Mouse (Mus musculus): ENCODE data around the gene 1700001J03Rik. TPM values are rescaled to one million over a fixed set of nuclear protein-coding genes. Genes with fewer than 3 reads are reported as not detected.

1700001J03Rik gene
- polyA plus RNA-seq, 1 experiment from 2014 or later = not detected

- Histone ChIP-seq H3K27me3 (ENCODE audit: control insufficient read depth, insufficient read depth, low read length) (no peaks in the 10 kb centered on the region), H3K4me2 (ENCODE audit: low read depth, low read length) (no peak overlapping the region), H3K9ac (ENCODE audit: low read length) (no peak overlapping the region), H3K36me3 (ENCODE audit: control insufficient read depth, insufficient read depth) (0 out of 2 replicates have a peak, but pooled peaks cover 4% of the 10 kb centered on the region), H3K4me3 (ENCODE audit: low read length) (no peak overlapping the region), H3K4me1 (ENCODE audit: control insufficient read depth, insufficient read depth, low read length) (peaks cover 6% of the 10 kb centered on the region), H3K9me3 (replicated peaks; ENCODE audit: control insufficient read depth, low read length) (no peaks in the 10 kb centered on the region), H3K27ac (ENCODE audit: low read length) (no peak overlapping the region)
- WGBS = 79% methylated on average over 5 of the region's 5 CpGs
- ATAC-seq (replicated peaks; ENCODE audit: extremely low read depth, insufficient read depth, low FRiP score) = no peak
These were observed 38.7 kb upstream of the 1700001J03Rik start for GRCm38 (mm10) chr5:146223786-146224185.

GRCm38 (mm10) chr5:146221722-146222121, 36.6 kb upstream of the 1700001J03Rik start:
- peak overlapping the region; percentile 81 for H3K4me2 ChIP-seq (ENCODE audit: low read depth, low read length)
- 33% methylated on average over 6 of the region's 6 CpGs for WGBS

DNA sequence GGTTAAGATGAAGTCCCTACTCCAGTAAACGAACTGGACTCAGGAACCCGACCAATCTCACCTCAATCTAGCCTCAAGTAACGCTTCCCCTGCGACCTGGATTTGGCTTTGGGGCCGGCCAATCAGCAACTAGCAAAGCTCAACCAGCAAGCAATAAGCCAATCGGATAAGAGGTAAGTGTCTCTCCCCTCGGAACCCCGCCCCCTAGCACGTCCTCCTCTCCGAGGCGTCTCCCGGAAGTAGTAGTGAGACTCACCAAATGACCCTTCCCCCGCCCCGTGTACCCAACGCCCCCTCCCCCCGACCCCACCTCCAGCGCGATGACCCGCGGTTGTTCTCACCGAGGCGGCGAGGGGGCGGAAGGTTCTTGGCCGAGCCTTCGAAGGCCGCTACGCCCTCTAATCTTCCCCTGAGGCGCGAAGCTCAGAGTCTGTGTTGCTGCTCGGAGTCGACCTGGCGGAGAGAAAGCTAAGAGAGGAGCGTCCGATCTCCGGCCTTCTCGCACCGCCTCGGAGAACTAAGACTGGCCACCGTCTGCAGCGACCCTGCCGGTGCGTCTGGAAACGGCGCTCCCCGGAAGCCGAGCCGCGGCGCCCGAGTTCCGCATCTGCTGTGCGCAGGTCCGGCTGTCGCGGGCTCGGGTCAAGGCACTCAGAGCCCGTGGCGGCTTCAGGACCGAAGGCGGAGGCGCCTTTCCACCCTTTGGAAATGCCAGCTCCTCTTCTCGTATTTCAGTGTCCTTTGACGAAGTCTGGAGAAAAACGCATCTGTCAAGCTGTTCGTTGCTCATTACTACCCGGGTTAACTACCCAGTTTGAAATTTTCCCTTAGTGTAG, 36.0 kb upstream of the 1700001J03Rik start, which contains the start of gene Rnf6:
Rnf6 (minus strand) TSS at position 677 of the 836 bp plus-strand sequence.
- Histone ChIP-seq H3K4me3 (ENCODE audit: low read length) (peak within 1 kb of the TSS; percentile 72), H3K36me3 (ENCODE audit: control insufficient read depth, insufficient read depth) (peaks cover 17% of the 10 kb centered on the region; the same call in 1 of the 2 replicates), H3K4me2 (ENCODE audit: low read depth, low read length) (peak within 1 kb of the TSS; percentile 86), H3K27me3 (ENCODE audit: control insufficient read depth, insufficient read depth, low read length) (no peaks in the 10 kb centered on the region), H3K9me3 (replicated peaks; ENCODE audit: control insufficient read depth, low read length) (no peaks in the 10 kb centered on the region), H3K9ac (ENCODE audit: low read length) (peak within 1 kb of the TSS; percentile 87), H3K27ac (ENCODE audit: low read length) (peak within 1 kb of the TSS; percentile 98), H3K4me1 (ENCODE audit: control insufficient read depth, insufficient read depth, low read length) (peaks cover 6% of the 10 kb centered on the region)
- under 1% methylated on average over 64 of the region's 67 CpGs for WGBS
- ATAC-seq (replicated peaks; ENCODE audit: extremely low read depth, insufficient read depth, low FRiP score) = peak; percentile 100

More at GRCm38 (mm10) chr5:146221722-146222121, 36.6 kb upstream of the 1700001J03Rik start:
- peak overlapping the region; percentile 98 for H3K27ac ChIP-seq (ENCODE audit: low read length)
- H3K9ac ChIP-seq (ENCODE audit: low read length) = peak overlapping the region; percentile 87
- peaks cover 17% of the 10 kb centered on the region; the same call in 1 of the 2 replicates for H3K36me3 ChIP-seq (ENCODE audit: control insufficient read depth, insufficient read depth)
- H3K9me3 ChIP-seq (replicated peaks; ENCODE audit: control insufficient read depth, low read length) = no peaks in the 10 kb centered on the region
- H3K27me3 ChIP-seq (ENCODE audit: control insufficient read depth, insufficient read depth, low read length) = no peaks in the 10 kb centered on the region
- no peak for ATAC-seq (replicated peaks; ENCODE audit: extremely low read depth, insufficient read depth, low FRiP score)
- H3K4me1 ChIP-seq (ENCODE audit: control insufficient read depth, insufficient read depth, low read length) = peaks cover 6% of the 10 kb centered on the region
- H3K4me3 ChIP-seq (ENCODE audit: low read length) = peak overlapping the region; percentile 72

- Histone ChIP-seq H3K4me3 (ENCODE audit: low read length) (peak overlapping the region; percentile 72), H3K27ac (ENCODE audit: low read length) (peak overlapping the region; percentile 57), H3K36me3 (ENCODE audit: control insufficient read depth, insufficient read depth) (peaks cover 22% of the 10 kb centered on the region), H3K4me2 (ENCODE audit: low read depth, low read length) (peak overlapping the region; percentile 86), H3K9ac (ENCODE audit: low read length) (peak overlapping the region; percentile 66), H3K9me3 (replicated peaks; ENCODE audit: control insufficient read depth, low read length) (no peaks in the 10 kb centered on the region), H3K4me1 (ENCODE audit: control insufficient read depth, insufficient read depth, low read length) (peaks cover 6% of the 10 kb centered on the region), H3K27me3 (ENCODE audit: control insufficient read depth, insufficient read depth, low read length) (no peaks in the 10 kb centered on the region)
- 4% methylated on average over 13 of the region's 13 CpGs for WGBS
- ATAC-seq (replicated peaks; ENCODE audit: extremely low read depth, insufficient read depth, low FRiP score) = peak; percentile 29; the same call in 1 of the 2 replicates
These were observed 35.4 kb upstream of the 1700001J03Rik start for GRCm38 (mm10) chr5:146220501-146220878.

DNA sequence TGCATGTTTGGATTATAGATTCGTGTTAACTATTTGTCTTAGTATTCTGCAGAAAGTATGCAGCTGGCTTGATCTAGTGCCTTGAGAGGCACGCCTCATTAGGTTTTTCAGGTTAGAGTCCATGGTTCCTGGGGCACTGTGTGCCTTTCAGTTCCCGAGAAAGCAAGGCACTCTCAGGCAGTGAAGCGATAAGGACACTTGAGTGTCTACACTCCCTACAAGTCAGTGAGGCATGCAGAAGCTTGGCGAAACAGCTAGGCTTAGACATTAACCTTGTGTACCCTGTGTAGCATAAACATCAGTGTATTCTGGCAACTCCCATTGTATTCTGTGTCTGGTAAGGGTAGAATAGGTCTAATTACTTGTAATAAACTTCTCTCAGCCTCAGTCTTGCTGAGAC, 20.4 kb upstream of the 1700001J03Rik start:
- H3K9ac ChIP-seq (ENCODE audit: low read length) = no peak overlapping the region
- H3K27me3 ChIP-seq (ENCODE audit: control insufficient read depth, insufficient read depth, low read length) = no peaks in the 10 kb centered on the region
- H3K27ac ChIP-seq (ENCODE audit: low read length) = no peak overlapping the region
- H3K4me3 ChIP-seq (ENCODE audit: low read length) = no peak overlapping the region
- no peak overlapping the region for H3K4me2 ChIP-seq (ENCODE audit: low read depth, low read length)
- 84% methylated on average over 5 of the region's 5 CpGs for WGBS
- no peaks in the 10 kb centered on the region for H3K4me1 ChIP-seq (ENCODE audit: control insufficient read depth, insufficient read depth, low read length)
- peaks cover 75% of the 10 kb centered on the region for H3K36me3 ChIP-seq (ENCODE audit: control insufficient read depth, insufficient read depth)
- ATAC-seq (replicated peaks; ENCODE audit: extremely low read depth, insufficient read depth, low FRiP score) = no peak
- H3K9me3 ChIP-seq (replicated peaks; ENCODE audit: control insufficient read depth, low read length) = no peaks in the 10 kb centered on the region

DNA sequence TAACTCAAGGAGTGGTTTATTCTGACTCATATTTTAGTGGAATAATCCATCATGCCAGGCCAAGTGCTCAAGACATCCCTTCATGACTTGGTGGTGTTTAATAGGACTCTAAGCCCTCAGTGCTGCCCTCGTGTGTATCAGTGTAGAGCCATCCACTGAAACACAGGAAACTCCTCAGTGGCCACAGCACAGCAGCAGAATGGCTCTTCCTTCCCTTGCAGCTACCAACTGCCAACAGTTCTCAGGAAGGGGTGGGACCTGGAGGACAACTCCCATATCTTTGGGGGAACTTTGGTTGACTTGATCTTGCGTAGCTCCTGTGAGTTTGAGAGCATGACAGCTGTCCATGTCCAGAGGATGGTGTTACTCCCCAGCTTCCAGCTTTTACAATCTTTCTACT, 18.8 kb upstream of the 1700001J03Rik start:
- H3K9ac ChIP-seq (ENCODE audit: low read length) = no peak overlapping the region
- WGBS = 77% methylated on average over 2 of the region's 2 CpGs
- H3K4me1 ChIP-seq (ENCODE audit: control insufficient read depth, insufficient read depth, low read length) = no peaks in the 10 kb centered on the region
- no peaks in the 10 kb centered on the region for H3K27me3 ChIP-seq (ENCODE audit: control insufficient read depth, insufficient read depth, low read length)
- no peak for ATAC-seq (replicated peaks; ENCODE audit: extremely low read depth, insufficient read depth, low FRiP score)
- H3K4me2 ChIP-seq (ENCODE audit: low read depth, low read length) = no peak overlapping the region
- H3K36me3 ChIP-seq (ENCODE audit: control insufficient read depth, insufficient read depth) = peaks cover 65% of the 10 kb centered on the region
- H3K9me3 ChIP-seq (replicated peaks; ENCODE audit: control insufficient read depth, low read length) = no peaks in the 10 kb centered on the region
- H3K4me3 ChIP-seq (ENCODE audit: low read length) = no peak overlapping the region
- H3K27ac ChIP-seq (ENCODE audit: low read length) = no peak overlapping the region

DNA sequence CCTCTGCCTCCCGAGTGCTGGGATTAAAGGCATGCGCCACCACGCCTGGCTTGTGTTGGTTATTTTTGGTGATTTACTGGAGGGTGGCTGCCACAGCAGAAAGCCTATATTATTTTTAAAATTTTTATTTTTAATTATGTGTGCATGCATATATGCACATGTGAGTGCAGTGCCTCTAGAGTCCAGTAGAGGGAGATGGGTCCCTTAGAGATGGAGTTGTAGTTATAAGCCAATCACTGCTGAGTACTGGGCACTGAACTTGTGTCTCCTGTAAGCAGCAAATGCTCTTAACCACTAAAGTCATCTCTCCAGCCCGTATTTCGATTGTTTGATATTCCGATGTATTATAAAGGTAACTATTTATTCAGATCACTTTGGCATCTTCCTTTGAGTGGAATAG, 15.5 kb upstream of the 1700001J03Rik start:
- no peak for ATAC-seq (replicated peaks; ENCODE audit: extremely low read depth, insufficient read depth, low FRiP score)
- WGBS = 97% methylated on average over 6 of the region's 6 CpGs

GRCm38 (mm10) chr5:146199540-146199939, 14.4 kb upstream of the 1700001J03Rik start:
- Histone ChIP-seq H3K27me3 (ENCODE audit: control insufficient read depth, insufficient read depth, low read length) (no peaks in the 10 kb centered on the region), H3K4me1 (ENCODE audit: control insufficient read depth, insufficient read depth, low read length) (no peaks in the 10 kb centered on the region), H3K4me3 (ENCODE audit: low read length) (no peak overlapping the region), H3K9ac (ENCODE audit: low read length) (no peak overlapping the region), H3K4me2 (ENCODE audit: low read depth, low read length) (no peak overlapping the region), H3K9me3 (replicated peaks; ENCODE audit: control insufficient read depth, low read length) (no peaks in the 10 kb centered on the region), H3K36me3 (ENCODE audit: control insufficient read depth, insufficient read depth) (peaks cover 27% of the 10 kb centered on the region), H3K27ac (ENCODE audit: low read length) (no peak overlapping the region)
- WGBS = 71% methylated on average over 2 of the region's 2 CpGs
- ATAC-seq (replicated peaks; ENCODE audit: extremely low read depth, insufficient read depth, low FRiP score) = no peak

More for the DNA sequence above, 15.5 kb upstream of the 1700001J03Rik start:
- Histone ChIP-seq H3K27ac (ENCODE audit: low read length) (no peak overlapping the region), H3K9me3 (replicated peaks; ENCODE audit: control insufficient read depth, low read length) (no peaks in the 10 kb centered on the region), H3K4me1 (ENCODE audit: control insufficient read depth, insufficient read depth, low read length) (no peaks in the 10 kb centered on the region), H3K36me3 (ENCODE audit: control insufficient read depth, insufficient read depth) (peaks cover 34% of the 10 kb centered on the region), H3K4me3 (ENCODE audit: low read length) (no peak overlapping the region), H3K4me2 (ENCODE audit: low read depth, low read length) (no peak overlapping the region), H3K27me3 (ENCODE audit: control insufficient read depth, insufficient read depth, low read length) (no peaks in the 10 kb centered on the region), H3K9ac (ENCODE audit: low read length) (no peak overlapping the region)

DNA sequence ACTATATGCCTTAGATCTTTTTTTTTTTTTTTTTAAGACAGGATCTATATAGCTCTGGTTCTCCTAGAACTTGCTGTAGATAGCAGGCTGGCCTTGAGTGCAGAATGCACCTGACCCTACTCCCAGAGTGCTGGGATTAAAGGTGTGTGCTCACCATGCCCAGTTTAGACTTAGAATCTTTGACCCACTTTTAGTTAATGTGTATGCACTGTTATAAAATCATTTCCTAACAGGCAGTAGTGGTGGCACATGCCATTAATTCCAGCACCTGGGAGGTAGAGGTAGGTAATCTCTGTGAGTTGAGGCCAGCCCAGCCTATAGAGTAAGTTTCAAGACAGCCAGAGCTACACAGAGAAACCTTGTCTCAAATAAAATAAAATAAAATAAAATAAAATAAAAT, 14.0 kb upstream of the 1700001J03Rik start:
- Histone ChIP-seq H3K4me2 (ENCODE audit: low read depth, low read length) (no peak overlapping the region), H3K9ac (ENCODE audit: low read length) (no peak overlapping the region)
- no peak for ATAC-seq (replicated peaks; ENCODE audit: extremely low read depth, insufficient read depth, low FRiP score)

More for the DNA sequence above, 14.0 kb upstream of the 1700001J03Rik start:
- Histone ChIP-seq H3K9me3 (replicated peaks; ENCODE audit: control insufficient read depth, low read length) (no peaks in the 10 kb centered on the region), H3K27me3 (ENCODE audit: control insufficient read depth, insufficient read depth, low read length) (no peaks in the 10 kb centered on the region), H3K27ac (ENCODE audit: low read length) (no peak overlapping the region), H3K4me3 (ENCODE audit: low read length) (no peak overlapping the region), H3K36me3 (ENCODE audit: control insufficient read depth, insufficient read depth) (peaks cover 22% of the 10 kb centered on the region), H3K4me1 (ENCODE audit: control insufficient read depth, insufficient read depth, low read length) (no peaks in the 10 kb centered on the region)
